Mouse (Mus musculus) adrenal gland, adult (tissue): ENCODE results near the gene Amdhd2.

ENCODE experiments used
- DNase-seq, 2 experiments: peaks; one replicate each; pipeline ENCODE4 v3.0.0; 2022 to 2023; ENCODE audit warnings: low spot score in 1 of 2; ENCODE audit not compliant: inconsistent age in 2 of 2

Gene Amdhd2

DNA sequence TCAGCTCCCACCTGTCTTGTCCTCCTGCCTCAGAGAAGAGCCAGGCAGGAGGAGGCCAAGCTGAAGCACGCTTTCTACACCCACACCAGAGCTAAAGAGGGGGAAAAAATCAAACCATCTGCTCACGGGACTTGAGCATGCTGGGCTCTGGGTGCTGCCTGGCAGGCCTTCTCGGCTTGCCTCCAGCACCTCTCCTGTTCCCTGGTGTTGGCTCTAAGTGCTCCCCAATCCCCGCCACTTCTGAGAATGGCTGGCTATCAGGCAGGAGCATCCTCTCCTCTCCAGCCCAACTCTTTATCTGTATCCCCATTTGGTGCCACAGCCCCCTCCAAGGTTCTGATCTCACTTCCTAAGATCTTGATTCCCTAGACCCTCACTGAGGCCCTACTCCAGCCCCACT, 35.7 kb upstream of the Amdhd2 start:
- no peak for DNase-seq

DNA sequence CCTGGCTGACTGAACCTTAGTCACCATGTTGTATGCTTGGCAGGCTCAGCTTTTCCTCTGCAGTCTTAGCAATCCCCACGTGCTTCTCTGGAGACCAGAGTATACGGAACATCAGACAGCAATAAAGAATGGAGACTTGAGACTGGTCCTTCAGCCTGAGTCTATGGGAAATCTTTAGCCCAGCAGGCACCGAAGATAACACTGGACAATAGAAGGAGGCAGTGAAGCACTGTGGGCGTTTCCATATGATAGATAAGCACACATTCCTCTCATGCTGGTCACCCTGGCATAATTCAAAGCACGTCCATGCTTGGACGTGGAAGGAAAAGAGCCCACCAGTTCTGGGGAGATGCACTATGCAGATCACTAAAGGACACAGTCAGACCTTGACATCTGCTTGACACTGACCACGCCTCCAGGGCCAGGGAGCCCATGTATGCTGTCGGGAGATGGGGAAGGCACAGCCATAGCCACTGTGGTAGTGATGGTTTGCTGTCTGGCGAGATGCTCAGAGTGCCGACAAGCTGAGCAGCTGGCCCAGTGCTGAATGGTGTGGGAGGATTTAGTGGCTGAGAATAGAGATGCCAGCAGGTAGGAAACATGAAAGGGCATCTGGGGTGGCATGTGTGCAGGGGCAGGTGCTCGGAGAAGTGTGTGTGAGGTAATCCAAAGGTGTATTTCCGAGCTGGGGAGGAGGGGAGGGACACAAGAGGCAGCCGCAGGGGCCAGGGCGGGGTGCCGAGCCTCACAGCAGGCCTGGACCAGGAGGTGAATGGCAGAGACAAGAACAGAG, 33.7 kb upstream of the Amdhd2 start:
- no peak for DNase-seq

DNA sequence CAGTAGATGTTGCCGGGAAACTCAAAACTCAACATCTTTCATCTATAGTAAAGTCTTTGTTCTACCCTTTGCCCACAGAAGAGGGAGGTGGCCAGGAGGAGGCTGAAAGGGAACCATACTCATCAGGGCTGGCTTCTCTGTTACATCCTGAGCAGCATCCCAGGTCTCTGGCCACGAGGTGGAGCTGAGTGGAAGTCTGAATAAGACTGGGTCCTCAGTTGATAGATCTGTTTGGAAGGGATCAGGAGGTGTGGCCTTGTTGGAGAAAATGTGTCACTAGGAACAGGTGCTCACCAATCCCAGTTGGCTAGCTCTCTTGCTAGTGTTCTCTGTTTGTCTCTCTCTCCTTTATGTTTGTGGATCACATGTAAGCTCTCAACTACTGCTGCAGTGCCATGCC, 31.8 kb upstream of the Amdhd2 start:
- no peak for DNase-seq

GRCm38 (mm10) chr17:24193769-24194168, 30.2 kb upstream of the Amdhd2 start:
- no peak for DNase-seq

GRCm38 (mm10) chr17:24193268-24193667, 29.7 kb upstream of the Amdhd2 start:
- DNase-seq = peak; percentile 31 to 78

GRCm38 (mm10) chr17:24192848-24193247, 29.3 kb upstream of the Amdhd2 start:
- DNase-seq = no peak

DNA sequence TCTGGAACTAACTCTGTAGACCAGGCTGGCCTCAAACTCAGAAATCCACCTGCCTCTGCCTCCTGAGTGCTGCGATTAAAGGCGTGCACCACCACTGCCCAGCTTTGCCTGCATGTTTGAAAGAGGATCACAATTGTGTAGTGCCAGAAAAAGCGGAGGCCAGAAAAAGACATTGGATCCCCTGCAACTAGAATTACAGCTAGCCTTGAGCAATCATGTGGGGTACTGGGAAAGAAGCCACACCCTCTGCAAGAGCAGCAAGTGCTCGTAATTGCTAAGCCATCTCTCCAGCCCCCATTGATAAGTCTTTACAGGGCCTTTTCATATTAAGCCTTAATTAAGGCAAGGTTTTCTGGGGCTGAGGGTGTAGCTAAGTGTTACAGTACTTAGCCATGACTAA, 27.9 kb upstream of the Amdhd2 start:
- peak in 1 of 2 experiments; percentile 40 for DNase-seq

- no peak for DNase-seq
Observed at GRCm38 (mm10) chr17:24190934-24191333, 27.4 kb upstream of the Amdhd2 start.

DNA sequence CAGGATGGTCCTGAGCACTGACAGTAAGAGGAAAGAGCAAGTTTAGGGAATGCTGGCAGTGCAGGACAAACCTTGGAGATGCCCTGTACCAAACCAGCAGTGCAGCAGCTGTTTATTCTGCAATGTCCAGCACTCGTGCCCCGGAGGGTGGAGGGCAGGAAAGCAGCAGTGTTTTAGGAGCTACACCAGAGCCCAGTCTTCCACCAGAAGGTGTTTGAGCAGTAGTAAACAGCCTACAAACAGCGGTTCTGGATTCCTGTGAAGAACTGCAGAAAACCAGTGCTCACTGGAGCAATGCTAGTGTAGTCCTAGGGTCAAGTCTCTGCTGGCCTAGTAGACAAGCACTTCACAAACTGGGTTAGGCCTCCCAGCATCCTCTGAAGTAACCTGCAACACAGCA, 10.7 kb upstream of the Amdhd2 start:
- no peak for DNase-seq

- peak; percentile 64 to 91 for DNase-seq
Observed at GRCm38 (mm10) chr17:24173423-24173822, 9.9 kb upstream of the Amdhd2 start.

- no peak for DNase-seq
Observed at GRCm38 (mm10) chr17:24171738-24172137, 8.2 kb upstream of the Amdhd2 start.

DNA sequence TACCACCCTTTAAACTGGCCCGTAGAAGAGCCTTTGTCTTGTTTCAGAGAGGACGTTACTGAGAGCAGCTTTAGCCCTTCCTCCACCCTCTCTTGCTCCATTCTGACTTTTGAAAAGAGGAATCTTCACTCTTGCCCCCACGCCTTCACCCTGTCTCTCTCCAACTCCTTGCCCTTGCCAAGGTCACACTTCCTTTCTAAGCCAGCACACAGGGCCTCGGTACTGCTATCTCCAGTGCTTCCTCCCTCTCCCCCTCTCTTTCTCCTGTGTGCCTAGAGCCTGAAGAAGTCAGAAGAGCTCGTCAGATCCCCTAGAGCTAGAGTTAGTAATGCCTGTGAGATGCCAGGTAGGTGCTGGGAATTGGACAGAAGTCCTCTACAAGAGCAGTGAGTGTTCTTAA, 7.2 kb upstream of the Amdhd2 start:
- DNase-seq = no peak

- no peak for DNase-seq
Observed at GRCm38 (mm10) chr17:24170125-24170524, 6.6 kb upstream of the Amdhd2 start.

GRCm38 (mm10) chr17:24169317-24170065, 5.9 kb upstream of the Amdhd2 start, which contains the start of gene Atp6v0c:
Gene Atp6v0c, minus strand, starts transcription at chr17:24169702.
- peak; percentile 95 to 99 for DNase-seq

- peak in 1 of 2 experiments; percentile 80 for DNase-seq
Observed at GRCm38 (mm10) chr17:24168590-24169277, 5.2 kb upstream of the Amdhd2 start.

GRCm38 (mm10) chr17:24167891-24168505, 4.4 kb upstream of the Amdhd2 start:
- DNase-seq = peak; percentile 44 to 84

- peak in 1 of 2 experiments; percentile 57 for DNase-seq
Observed at GRCm38 (mm10) chr17:24167120-24167519, 3.6 kb upstream of the Amdhd2 start.

DNA sequence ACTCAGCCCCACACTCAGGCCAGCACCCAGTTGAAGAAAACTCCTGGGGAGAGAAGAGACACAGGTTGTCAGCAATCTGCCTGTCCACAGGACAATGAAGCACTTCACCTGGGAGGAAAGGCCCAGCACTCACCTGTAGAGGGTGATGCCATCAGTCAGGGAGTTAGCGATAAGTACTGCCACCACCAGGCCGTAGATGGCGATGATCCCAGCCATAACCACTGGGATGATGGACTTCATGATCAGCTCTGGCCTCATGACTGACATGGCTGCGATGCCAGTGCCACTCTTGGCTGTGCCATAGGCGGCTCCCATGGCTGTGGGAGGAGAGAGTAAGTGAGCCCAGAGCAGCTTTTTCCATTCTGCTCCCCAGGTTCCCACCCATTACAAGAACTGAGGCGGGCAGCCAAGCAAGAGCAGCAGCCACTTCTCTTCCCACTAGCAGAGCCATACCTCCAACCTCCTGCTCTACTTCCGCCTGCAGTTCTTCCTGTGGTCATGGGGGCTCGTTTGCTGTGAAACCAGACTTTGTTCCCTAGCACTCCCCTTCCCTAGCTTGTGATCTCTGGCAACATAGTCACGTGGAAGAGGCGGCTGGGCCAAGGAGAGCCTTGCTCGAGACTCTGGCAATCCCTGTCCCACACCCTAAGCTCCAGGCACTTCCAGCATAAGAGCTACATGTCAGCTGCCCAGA, 1.1 kb upstream of the Amdhd2 start:
- peak in 1 of 2 experiments; percentile 56 for DNase-seq

GRCm38 (mm10) chr17:24162584-24163175, 886 bp downstream of the Amdhd2 start:
- peak in 1 of 2 experiments; percentile 47 for DNase-seq

DNA sequence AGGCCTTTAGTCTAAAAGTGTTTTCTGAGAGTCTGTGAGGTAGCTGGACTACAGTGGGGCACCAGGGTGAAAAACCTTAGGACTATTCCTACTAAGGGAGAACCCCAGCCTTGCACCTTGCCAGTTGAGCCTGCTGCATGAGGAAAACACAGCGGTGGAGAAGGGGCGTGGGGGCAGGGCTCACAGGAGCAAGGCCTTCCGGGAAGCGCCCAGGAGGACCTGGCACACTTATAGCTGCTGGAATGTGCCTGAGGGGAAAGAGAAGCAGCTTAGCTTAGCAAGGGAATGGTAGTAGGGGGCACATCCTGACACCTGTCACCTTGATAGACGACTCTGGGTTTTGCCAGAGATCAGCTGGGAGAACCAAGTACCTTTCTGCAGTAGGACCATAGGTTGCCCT, 2.1 kb downstream of the Amdhd2 start:
- no peak for DNase-seq
